ENCODE assay signal across 9 mouse cellular contexts in the genomic region with DNA sequence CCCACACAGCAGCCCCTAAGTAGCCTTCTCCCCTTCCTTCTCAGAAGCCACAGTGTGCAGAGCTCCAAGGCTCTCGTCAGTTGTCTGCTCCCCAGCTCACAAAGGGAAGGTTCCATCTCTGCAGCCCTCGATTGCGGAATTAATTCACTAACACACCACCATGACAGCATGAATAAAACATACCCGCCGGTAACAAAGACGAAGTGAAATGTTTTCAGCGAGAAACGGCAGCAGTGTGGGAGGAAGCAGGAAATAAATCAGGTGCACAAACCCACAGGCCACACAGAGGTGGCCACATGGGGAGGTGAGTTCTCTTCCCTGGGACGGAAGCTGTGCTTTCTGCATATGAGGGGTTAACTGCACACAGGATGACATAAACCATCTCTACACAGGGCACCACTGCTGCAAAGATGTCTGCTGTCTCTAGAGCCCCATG. TPM values are rescaled to one million over a fixed set of nuclear protein-coding genes. Genes with fewer than 3 reads are reported as not detected.
DNase-seq lines count a peak whose midpoint lies in the region; ATAC-seq and TF ChIP-seq lines count a peak whose summit lies in the region.
"Had no signal": no experiment of that assay in that cellular context is flagged by ENCODE, and none has a peak within 500 bp of the region (broad histone marks: within the 10 kb centered on the region; RNA-seq: fewer than 3 reads in every experiment).

No protein-coding gene starts in this region.

- peaks cover 3% of the 10 kb centered on the region; the same call in 1 of the 2 replicates for H3K4me1 ChIP-seq in kidney, embryonic 16.5 days (ENCODE audit: insufficient read depth, low read length)
- H3K4me1 ChIP-seq in forebrain, embryonic 13.5 days, result peaks cover 6% of the 10 kb centered on the region
- H3K4me1 ChIP-seq in thymus, adult 2 months (replicated peaks; ENCODE audit: control insufficient read depth, insufficient read depth, low read length), result peaks cover 12% of the 10 kb centered on the region
- H3K4me1 ChIP-seq in cerebellum, adult 2 months (ENCODE audit: control insufficient read depth, insufficient read depth, low read length), result no peaks in the 10 kb centered on the region

- H3K4me2 ChIP-seq in kidney, embryonic 16.5 days (replicated peaks; ENCODE audit: low read depth, low read length), result peak overlapping the region; percentile 28; the same call in 1 of the 2 replicates
- H3K4me2 ChIP-seq in forebrain, embryonic 13.5 days, result peak overlapping the region; percentile 38

- ATAC-seq in kidney, embryonic 16.5 days (ENCODE audit: low FRiP score, low TSS enrichment), result no peak; the same call in 1 of the 2 replicates
- peak; percentile 68; the same call in 1 of the 2 replicates for ATAC-seq in forebrain, embryonic 13.5 days

- H3K9me3 ChIP-seq in kidney, embryonic 16.5 days (ENCODE audit: low read length), result no peaks in the 10 kb centered on the region
- no peaks in the 10 kb centered on the region for H3K9me3 ChIP-seq in forebrain, embryonic 13.5 days (replicated peaks)

- DNase-seq in kidney, postnatal 36 days, result no peak
- peak; percentile 63 for DNase-seq in mesoderm, embryonic 11.5 days (ENCODE audit: low read depth, low spot score)
- peak; percentile 45 for DNase-seq in thymus, adult 2 months
- no peak for DNase-seq in cerebellum, adult 2 months
- DNase-seq in cerebellum, adult 9-11 months, result no peak
- no peak for DNase-seq in frontal cortex, postnatal 36 days (ENCODE audit: low spot score in 2 of 2)

- TF ChIP-seq POLR2A in thymus, adult 2 months (IDR thresholded peaks at IDR 0.05; ENCODE audit: control insufficient read depth, extremely low read depth, insufficient read depth, low read length, poor library complexity), result no peak
- TF ChIP-seq POLR2A in cerebellum, adult 2 months (IDR thresholded peaks at IDR 0.05; ENCODE audit: borderline replicate concordance, insufficient read depth, low read length), result no peak

- no peaks in the 10 kb centered on the region for H3K27me3 ChIP-seq in kidney, embryonic 16.5 days (ENCODE audit: insufficient read depth, low read length)
- H3K27me3 ChIP-seq in forebrain, embryonic 13.5 days, result no peaks in the 10 kb centered on the region
- H3K27me3 ChIP-seq in thymus, adult 2 months (ENCODE audit: control insufficient read depth, insufficient read depth, low read length), result no peaks in the 10 kb centered on the region
- no peaks in the 10 kb centered on the region for H3K27me3 ChIP-seq in cerebellum, adult 2 months (ENCODE audit: control insufficient read depth, insufficient read depth, low read length)

- no peak overlapping the region for H3K9ac ChIP-seq in kidney, embryonic 16.5 days (replicated peaks; ENCODE audit: low read length)
- 0 out of 2 replicates have a peak overlapping the region, but pooled peaks have one; percentile 34 for H3K9ac ChIP-seq in forebrain, embryonic 13.5 days

- no peaks in the 10 kb centered on the region for H3K36me3 ChIP-seq in kidney, embryonic 16.5 days (ENCODE audit: insufficient read depth, low read length)
- H3K36me3 ChIP-seq in forebrain, embryonic 13.5 days (ENCODE audit: poor library complexity, severe bottlenecking), result no peaks in the 10 kb centered on the region
- no peaks in the 10 kb centered on the region for H3K36me3 ChIP-seq in thymus, adult 2 months (ENCODE audit: control insufficient read depth, insufficient read depth, low read length)

- H3K4me3 ChIP-seq in kidney, embryonic 16.5 days (ENCODE audit: low read length), result no peak overlapping the region
- no peak overlapping the region for H3K4me3 ChIP-seq in forebrain, embryonic 13.5 days
- H3K4me3 ChIP-seq in thymus, adult 2 months (ENCODE audit: control insufficient read depth, insufficient read depth, low read length), result peak overlapping the region; percentile 28
- H3K4me3 ChIP-seq in cerebellum, adult 2 months (replicated peaks; ENCODE audit: insufficient read depth, low read depth, low read length), result no peak overlapping the region
- H3K4me3 ChIP-seq: megakaryocyte, embryonic 14.5 days had no signal

- WGBS in kidney, embryonic 16.5 days, result 25% methylated on average over 9 of the region's 9 CpGs
- WGBS in forebrain, embryonic 13.5 days, result 24% methylated on average over 9 of the region's 9 CpGs
- 4% methylated on average over 9 of the region's 9 CpGs for WGBS in thymus, adult 2 months
- WGBS in cerebellum, adult 2 months, result 20% methylated on average over 9 of the region's 9 CpGs

- no peak for TF ChIP-seq CTCF in thymus, adult 2 months (IDR thresholded peaks at IDR 0.05; ENCODE audit: borderline replicate concordance, control insufficient read depth, extremely low read depth, insufficient read depth, low read length, poor library complexity)
- no peak for TF ChIP-seq CTCF in cerebellum, adult 2 months (IDR thresholded peaks at IDR 0.05; ENCODE audit: borderline replicate concordance, insufficient read depth, low read depth, low read length)

- H3K27ac ChIP-seq in kidney, embryonic 16.5 days (ENCODE audit: low read length), result no peak overlapping the region
- peak overlapping the region; percentile 79 for H3K27ac ChIP-seq in forebrain, embryonic 13.5 days
- H3K27ac ChIP-seq in thymus, adult 2 months (ENCODE audit: control insufficient read depth, insufficient read depth, low read length), result peak overlapping the region; percentile 72; the same call in 1 of the 2 replicates
- H3K27ac ChIP-seq in cerebellum, adult 2 months (ENCODE audit: insufficient read depth, low read length), result no peak overlapping the region

RNA-seq across cellular contexts. Expression of a gene that starts 6.5 kb away (rescaled TPM):
- 9.7 and 11.6 TPM in 2 replicates for polyA plus RNA-seq in kidney, embryonic 16.5 days (2015; fragmentation: Nextera tagmentation; extraction: Ambion mirVana)
- 17.6 and 18.6 TPM in 2 replicates for polyA plus RNA-seq in forebrain, embryonic 13.5 days (2015; fragmentation: Nextera tagmentation; extraction: Ambion mirVana)
- 26.5 and 26.8 TPM in 2 replicates for polyA plus RNA-seq in thymus, adult 2 months (2012; rRNA removed)
- polyA plus RNA-seq in cerebellum, adult 2 months (2012; rRNA removed), result 21.7 and 21.9 TPM in 2 replicates

Comparison
In these comparisons a context has a peak if more than half of its experiments do, and no peak if none do; other contexts are left out.
1. H3K27ac ChIP-seq: peak in forebrain, embryonic 13.5 days (single experiment) and thymus, adult 2 months (single experiment); none in kidney, embryonic 16.5 days (single experiment) and cerebellum, adult 2 months (single experiment).
2. DNase-seq: peak in mesoderm, embryonic 11.5 days (single experiment) and thymus, adult 2 months (single experiment); none in kidney, postnatal 36 days (0 of 2), cerebellum, adult 2 months (0 of 2), cerebellum, adult 9-11 months (single experiment) and frontal cortex, postnatal 36 days (0 of 2).